Mouse (Mus musculus) liver (tissue): ENCODE data around the gene Rad23b.
"Not testable (repeated sequence)": the region's sequence is repeated elsewhere in the genome, so short reads cannot be mapped to it uniquely, and the experiment has no call there.

Experiments
- DNase-seq: peaks from one replicate; pipeline ENCODE4 v3.0.0-alpha.2; 2020; ENCODE audit warnings: mixed read lengths

Rad23b gene

DNA sequence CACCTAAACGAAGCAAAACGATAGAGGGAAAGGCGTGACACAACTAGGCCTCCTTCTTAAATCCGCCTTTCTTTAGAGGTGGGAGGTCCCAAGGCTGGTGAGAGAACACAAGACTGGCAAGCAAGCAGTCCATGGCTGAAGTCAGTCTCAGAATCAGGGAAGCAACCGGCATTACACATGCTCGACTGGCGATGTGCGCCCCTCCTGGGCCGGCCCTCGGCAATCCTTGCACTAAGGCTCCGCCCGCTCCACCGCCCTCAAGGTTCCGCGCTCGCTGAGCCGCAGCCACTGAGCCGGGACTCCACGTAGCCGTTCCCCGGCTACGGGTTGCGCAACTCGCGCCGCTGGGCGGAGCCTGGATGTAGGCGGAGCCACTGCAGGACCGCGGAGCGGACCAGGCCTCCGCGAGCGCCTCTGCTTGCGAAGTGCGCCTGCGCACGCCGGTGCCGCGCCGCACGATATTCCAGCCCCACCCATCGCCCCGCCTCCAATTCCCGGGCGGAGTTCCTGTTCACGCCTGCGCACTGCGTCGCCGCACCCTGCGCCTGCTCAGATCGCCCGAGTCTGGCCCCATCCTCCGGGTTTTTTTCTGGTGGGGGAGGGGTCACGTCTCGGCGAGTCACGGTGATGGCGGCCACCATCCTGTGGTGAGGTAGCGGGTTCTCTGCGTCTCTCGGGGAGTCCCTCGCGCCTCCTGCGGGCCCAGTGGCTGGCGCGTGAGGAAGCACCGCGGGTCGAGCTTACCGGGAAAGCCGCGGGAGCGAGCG is at the start of gene Rad23b:
TSS of gene Rad23b (plus strand) at position 592 of the 767 bp plus-strand sequence.
- peak; percentile 100 for DNase-seq

DNA sequence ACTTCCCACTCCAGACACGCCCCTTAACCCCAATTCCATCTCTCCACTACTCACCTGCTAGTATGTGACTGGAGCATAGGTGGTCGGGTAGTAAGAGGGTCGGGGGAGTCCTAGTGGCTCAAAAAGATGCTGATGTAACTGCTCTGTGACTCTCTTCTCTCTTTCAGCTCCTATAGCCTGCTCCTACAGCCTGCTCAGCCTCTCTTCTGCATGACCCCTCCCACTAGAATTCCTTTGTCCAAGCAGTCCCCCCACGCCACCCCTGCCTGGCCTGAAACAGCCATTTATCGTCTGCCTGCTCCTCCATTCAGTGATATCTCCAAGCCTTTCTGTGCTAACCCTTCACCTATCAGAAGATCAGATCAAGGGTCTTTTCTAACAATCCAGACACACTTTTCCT is 45.7 kb upstream of the Rad23b start:
- no peak for DNase-seq

DNA sequence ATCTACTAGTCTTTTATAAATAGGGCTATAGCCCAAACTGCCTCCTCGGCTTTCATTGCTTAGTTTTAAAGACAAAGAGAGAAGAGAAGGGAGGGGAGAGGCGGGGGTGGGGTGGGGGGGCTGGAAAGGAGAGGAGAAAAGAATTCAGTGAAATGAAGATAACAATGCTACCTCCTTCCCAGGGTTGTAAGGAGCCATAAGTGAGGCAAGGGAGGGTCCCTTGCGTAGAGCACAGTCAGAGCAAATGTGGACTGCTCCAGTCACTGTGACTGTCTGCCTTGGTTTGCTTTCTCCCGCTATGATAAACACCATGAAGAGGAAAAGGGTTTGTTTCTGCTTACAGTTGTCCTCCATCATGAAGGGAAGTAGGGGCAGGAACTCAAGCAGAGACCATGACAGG is 43.2 kb upstream of the Rad23b start:
- no peak for DNase-seq

DNA sequence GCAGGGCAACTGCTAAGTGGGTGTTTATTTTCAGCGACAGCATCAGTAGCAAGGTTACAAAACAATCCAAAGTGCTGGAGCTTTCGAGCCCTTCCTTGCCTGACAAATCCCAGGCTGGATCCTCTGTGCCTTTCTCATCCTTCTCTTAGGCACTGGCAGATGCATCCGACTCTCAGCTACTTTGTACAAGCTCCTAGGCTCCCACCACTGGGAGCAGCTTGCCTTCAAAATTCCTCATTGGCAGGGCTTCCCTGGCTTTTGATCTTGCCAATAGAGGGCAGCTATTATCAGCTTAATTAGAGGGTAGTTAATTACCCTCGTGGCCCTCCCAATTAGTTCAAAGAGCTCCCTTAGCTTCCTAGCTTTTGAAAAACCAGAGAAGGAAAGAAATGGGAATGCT is 33.1 kb upstream of the Rad23b start:
- DNase-seq = no peak

DNA sequence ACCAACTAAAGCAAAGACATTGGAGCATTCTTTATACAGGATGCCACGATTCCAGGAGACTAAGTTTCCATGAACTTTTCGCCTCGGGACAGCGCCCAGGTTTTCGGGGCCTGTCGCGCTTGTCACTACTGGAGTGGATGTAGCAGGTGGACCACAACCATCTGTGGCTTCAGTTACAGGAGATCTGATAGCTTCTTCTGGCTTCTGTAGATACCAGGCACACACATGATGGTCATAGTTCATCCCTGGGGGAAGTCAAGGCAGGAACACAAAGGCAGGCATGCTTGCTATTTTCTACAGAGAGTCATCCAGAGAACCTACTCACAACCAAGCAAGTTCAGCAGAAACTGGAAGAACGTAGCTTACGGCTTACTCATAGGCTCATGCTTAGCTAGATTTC is 31.5 kb upstream of the Rad23b start:
- not testable (repeated sequence) for DNase-seq

DNA sequence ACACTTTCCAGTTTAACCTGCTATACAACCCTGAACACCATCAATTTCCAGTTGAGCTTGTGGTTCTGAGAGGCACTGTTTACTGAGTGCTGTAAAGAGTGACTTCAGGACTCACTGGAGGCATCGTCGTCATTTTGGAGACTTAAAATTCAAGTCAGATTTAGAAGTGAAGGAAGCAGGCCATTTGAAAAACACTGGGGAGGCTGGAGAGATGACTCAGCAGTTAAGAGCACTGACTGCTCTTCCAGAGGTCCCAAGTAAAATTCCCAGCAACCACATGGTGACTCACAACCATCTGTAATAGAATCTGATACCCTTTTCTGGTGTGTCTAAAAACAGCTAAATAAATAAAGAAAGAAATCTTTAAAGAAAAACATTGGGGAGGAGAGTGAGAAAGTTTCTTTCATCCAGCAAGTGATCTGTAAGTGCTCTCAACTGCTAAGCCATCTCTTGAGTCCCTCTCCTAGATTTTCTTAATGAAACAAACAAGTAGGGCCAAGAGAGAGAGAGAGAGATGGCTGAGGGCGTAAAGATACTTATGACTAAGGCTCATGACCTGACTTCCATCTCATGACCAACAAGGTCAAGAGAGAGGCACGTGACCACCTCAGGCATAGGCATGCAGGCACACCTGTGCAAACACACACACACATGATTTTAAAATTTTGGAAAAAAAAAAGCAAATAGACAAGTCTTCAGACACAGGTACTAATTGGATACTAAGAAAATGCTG is 23.9 kb upstream of the Rad23b start:
- no peak for DNase-seq

DNA sequence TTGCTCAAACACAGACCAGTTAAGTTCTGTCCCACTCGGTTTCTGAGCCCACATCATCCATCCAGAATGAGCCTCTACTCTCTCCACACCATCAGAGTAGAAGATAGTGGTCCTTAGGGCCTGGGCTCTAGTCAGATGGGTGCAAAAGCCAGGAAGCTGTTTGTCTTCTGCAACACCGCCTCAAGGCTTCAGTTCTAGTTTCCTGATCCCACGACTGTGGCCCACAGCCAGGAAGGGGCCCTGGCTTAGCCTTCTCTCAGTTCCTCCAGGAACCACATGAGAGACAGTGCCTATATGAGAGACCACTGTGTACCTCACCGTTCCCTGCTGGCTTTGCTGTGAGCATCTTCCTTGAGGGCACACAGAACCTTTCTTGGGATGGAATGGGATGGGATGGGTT is 22.3 kb upstream of the Rad23b start:
- no peak for DNase-seq

DNA sequence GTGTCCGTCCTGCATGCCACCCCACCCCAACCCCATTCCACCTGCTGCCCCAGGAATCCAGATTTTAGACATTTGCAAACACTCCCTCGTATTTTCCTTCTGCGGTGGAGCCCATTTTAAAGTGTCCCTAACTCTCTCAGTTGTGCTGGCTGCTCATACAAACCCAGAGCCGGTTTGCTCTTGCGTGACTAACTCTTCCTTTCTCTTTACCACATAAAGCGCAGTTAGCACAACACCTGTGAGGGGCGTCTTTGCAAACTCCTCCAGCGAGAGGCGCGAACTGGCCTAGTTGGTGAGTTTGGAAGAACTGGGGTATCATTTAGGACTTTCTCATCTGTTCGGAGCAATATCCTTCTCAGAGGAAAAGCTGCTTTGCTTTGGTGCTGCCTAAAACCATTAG is 21.4 kb upstream of the Rad23b start:
- DNase-seq = no peak

DNA sequence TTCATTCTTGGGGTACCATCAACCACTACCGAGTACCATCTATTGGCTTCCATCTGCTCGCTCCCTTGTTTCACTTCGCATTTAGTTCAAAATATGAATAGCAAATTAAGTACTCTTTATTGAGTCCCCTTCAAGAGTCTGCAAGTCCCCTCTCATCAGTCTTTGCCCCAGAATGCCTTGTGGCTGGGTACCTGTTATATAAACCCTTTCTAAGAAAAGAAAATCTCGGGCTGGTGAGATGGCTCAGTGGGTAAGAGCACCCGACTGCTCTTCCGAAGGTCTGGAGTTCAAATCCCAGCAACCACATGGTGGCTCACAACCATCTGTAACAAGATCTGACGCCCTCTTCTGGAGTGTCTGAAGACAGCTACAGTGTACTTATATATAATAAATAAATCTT is 20.9 kb upstream of the Rad23b start:
- not testable (repeated sequence) for DNase-seq

DNA sequence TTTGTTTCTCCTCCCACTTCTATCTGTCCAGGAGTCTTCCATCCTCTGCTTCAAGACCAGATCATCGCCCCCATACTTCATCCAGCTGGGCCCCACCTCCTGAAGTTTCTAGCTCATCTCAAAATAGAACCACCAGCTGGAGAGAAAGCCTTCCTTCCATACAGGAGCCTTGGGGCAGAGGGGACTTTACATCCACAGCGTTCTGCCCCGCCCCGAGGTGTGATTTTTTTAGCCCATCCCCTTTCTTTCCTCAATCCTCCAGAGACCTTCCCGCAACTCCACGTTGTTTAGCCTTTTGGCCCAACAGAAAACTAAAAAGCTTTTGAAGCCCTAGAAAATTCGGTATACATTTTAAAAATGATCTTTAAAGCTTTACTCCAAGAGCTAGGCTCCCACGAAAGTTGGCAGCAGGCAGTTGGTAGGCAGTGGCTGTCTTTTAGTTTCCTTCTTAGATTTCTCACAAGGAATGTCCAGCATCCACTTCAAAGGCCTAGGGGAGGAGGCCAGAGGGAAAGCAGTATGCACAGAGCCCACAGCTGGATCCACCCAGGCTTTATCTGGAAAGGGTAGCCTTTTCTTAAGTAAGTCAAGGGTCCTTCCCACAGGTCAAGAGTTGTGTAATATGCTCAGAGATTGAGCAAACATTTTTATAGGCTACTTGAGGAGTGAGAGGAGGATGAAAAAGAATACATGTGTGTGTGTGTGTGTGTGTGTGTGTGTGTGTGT is 20.1 kb upstream of the Rad23b start:
- no peak for DNase-seq

DNA sequence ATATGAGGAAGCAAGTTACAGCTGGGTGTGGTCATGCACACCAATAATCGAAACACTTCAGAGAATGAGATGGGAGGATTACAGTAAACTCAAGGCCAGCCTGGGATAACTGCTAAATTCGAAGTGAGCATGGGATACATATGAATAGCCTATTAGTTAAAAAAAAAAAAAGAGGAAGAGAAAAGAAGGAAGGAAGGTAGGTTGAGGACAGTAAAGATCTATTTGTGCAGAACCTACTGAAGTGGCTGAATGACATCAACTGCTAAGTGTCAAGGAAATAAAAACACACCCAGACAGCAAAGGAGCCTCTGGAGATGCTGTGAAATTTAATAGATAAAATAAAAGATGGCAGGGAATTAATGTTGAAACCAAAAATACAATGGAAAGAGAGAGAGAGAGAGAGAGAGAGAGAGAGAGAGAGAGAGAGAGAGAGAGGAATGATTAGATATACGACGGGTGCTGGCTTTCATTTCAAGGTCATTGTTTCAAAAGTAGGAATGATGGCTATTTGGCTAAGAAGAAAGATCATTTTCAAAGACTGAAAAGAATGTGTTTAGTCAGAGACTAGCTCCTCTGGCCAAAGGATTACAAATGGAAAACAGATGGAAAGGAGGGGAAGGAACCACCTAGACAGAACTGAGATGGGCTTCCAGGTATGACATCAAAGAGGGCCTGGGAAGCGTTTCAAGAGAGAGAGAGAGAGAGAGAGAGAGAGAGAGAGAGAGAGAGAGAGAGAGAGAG is 14.6 kb upstream of the Rad23b start:
- DNase-seq = no peak

DNA sequence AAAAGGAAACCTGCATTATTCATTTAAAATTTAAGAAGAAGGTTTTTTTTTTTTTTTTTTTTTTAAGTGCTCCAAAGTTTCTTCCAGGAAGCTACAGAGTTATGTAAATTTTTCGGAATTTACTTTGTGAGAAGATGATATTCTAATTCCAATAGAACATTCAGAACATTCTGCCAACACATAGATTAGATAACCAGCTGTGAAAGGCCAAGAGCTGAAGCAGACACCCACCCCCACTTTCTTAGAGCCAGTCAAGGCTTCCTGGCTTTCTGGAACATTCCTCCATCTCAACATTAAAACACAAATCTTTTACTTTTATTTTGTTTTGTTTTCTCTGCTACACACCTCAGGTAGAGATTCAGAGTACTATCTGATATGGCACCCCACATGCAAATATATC is 10.9 kb upstream of the Rad23b start:
- DNase-seq = peak; percentile 30

DNA sequence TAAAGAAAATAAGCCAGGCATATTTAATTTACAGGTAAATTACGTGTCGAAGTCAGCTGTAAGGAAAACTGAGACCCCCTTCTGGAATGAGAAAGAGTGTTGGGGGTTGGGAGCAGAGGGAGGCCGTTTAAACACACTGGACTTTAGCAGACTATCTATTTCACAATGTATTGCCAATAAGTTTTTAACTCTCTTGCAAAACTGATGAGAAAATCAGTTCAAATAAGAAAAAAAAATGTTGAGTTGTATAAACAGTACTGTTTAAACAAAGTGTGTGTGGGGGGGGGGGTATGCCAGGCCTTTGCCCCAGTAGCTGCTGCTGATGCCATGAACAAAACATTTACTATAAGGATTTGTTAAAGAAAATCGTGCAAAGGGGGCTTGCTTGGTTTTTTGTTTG is 10.5 kb upstream of the Rad23b start:
- no peak for DNase-seq

DNA sequence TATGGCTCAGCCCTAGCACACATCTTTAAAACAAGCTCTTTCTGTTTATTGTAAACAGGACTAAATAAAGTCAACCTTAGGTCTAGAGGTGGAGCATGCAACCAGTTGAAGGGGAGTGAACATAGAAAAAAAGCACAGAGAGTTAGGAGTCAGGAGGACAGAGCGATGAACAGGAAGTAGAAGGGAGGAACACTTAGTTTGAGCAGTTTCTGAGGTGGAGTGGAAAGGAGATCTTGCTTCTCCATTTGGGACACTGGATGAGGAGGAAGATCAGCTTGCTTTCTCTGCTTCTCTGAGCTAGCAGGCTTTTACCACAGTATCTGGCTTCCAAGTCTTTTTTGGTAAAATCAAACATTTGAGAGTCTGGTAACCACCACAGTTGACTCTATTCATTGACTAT is 8.0 kb upstream of the Rad23b start:
- no peak for DNase-seq

DNA sequence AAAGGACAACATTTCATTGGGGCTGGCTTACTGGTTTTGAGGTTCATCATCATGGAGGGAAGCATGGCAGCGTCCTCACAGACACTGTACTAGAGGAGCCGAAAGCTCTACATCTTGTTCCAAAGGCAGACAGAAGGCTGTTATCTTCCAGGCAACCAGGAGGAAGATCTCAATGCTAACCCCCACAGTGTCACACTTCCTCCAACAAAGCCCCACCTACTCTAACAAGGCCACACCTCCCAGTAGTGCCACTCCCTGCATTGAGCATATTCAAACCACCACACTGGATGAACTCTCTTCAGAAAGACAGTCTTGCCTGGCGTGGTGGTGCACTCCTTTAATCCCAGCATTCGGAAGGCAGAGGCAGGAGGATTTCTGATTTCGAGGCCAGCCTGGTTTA is 7.2 kb upstream of the Rad23b start:
- DNase-seq = peak; percentile 73

DNA sequence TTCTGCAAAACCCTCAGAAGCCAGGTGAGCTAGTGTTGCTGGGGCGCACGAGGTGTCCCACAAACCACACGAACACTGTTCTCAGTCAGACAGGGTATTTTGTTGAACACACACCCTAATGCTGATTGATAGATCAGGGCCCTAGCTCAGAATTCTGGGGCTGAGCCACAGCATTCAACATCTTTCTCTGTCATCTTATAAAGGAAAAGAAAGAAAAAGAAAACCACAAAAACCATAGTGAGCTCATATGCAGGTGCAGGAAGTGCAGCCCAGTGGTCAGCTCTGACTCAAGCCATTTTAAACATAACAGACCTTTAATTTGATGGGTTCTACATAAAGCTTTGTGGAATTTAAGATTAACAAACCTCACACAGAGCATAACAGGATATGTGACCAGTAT is 6.6 kb upstream of the Rad23b start:
- no peak for DNase-seq

DNA sequence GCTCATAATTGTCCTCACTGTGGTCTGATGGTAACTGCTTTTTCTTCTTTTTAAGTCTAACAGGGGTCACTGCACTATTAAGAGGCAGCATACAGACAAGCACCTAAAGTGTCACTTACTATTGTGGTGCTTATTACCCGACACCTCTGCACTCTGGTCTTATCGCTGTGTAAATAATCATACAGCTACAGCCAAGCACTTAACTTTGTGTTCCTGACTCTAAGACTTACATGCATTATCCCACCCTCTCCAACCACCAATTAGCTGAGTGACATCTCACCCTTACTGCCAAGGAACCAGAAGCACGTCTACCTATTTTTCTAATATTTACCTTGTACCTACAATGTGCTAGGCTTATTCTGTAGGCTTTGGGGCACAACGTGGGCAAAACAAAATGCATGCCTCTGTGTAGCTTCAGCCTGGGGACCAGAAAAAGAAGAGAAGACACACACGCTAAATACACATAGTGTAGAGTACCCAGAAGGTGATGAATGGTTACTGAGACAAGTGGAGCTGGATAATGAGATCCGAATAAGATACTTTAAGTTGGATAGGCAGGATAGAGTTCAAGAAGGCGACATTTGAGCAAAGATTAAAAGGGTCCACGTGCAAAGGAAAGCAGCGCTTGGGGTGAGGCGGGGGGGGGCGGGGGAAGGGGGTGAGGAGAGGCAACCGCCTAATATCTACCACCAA is 938 bp upstream of the Rad23b start:
- no peak for DNase-seq

DNA sequence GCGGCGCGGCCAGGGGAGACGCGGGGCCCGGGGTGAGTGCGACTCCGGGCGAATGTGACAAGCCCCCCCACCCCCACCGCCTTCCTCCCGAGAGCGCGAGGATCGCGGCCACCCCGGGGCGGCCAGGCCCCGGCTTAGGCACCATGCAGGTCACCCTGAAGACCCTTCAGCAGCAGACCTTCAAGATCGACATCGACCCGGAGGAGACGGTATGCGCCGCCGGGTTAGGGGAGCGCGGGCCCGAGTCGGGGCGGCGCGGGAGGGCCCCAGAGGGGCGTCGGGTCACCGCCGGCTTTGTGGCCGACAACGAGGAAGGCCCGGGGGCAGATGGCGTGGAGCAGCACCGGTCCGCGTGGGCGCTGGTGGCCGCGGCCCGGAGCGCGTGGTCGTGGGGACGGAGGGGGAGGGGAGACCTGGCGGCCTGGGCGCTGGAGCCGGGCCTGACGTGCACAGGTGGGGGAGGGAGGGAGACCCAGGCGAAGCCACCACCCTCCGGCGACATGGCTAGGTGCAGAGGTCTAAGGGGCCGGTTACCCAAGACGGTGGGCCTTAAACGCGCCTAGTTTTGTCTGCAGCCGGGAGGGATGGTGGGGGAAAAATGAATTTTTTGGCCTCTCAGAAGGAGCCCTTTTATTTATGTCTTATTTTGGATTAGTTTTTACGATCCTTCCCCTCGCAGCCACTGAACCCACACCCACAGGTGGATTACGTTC is 532 bp downstream of the Rad23b start:
- DNase-seq = peak; percentile 77

DNA sequence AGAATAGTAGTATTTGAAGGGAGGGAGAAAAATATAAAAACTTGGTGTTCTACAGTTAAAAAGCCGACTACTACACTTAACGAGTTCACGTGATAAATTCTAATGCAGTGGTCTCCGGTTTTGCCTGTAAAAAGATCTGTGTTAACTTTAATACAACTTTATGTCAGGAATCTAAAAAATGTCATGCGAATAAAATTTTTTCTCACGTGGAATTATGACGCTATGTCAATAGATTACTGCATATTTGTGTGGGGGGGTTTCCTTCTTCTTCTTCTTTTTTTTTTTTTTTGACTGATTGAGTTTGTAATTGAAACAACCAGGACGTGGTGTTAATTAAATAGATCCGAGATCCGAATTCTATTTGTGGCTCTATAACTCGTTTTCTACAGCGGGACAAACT is 1.2 kb downstream of the Rad23b start:
- no peak for DNase-seq

DNA sequence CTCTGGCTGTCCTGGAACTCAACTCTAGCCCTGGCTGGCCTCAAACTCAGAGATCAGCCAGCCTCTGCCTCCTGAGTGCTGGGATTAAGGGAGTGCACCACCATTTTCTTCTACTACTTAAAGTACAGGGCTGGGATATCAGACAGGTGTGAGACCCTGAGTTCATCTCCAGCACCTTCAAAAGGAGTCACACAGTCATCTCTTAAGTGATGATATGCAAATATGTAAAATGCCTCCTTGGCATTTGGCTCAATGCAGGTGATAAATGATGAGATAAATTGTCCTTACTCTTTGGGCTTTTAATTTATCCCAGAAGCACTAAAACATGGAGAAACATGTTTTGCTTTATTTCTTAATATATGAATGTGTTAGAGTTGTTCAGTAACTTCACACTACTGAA is 2.0 kb downstream of the Rad23b start:
- no peak for DNase-seq

DNA sequence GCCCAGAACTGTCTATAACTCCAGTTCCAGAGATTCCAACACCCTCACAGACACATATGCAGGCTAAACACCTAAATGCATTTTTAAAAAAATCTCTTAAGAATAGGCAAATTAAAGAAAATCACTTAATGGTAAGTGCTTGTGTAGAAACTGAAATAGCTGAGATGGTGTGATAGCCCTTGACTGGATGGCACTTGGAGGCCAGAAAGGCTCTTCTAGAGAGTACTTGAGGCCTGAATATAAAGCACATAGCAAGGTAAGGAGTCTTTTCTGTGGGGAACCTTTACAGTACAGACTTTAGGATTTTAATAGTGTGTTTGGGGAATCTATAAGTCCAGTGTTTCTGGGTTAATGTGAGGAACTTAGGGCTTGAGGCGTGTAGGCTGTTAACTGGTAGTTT is 4.2 kb downstream of the Rad23b start:
- DNase-seq = no peak

DNA sequence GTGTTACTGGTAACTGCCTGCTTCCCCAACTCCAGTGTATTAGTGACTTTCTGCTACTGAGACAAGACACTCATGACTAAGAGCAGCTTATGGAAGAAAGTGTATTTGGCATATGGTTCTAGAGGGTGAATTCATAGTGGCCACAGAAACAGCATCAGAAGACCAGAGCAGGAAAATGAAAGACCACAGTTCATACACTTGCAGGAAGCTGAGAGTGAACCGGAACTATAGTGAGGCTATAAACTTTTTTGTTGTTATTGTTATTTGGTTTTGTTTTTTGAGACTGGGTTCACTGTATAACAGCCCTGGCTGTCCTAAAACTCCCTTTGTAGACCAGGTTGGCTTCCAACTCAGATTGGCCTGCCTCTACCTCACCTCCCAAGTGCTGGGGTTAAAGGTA is 6.0 kb downstream of the Rad23b start:
- no peak for DNase-seq
